Mouse (Mus musculus) heart, adult 9 months (tissue): Measurements from ENCODE around the gene Tbx3.

Experiments used
- DNase-seq, 2 experiments: peaks; one replicate each; pipeline ENCODE4 v3.0.0; 2022; ENCODE audit warnings: low spot score in 2 of 2

Tbx3 gene

DNA sequence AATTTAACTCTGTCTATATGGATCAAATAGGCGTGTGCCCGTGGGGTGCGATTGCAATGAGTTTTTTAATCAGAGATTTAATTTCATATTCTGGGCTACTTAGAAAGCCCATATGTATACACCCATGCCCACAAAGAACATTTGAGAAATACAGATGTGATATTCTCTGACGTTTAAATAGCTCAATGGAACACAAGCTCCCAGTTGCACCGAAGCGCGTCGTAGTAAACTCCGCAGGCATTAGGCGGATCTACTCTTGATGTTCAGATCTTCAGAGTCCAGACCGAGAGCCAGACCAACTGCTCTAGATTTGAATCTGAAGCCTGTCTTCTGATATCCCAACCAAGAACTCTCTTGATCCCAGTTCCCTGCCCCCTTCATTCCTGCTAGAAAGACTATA lies 9.0 kb upstream of the Tbx3 start:
- no peak for DNase-seq

DNA sequence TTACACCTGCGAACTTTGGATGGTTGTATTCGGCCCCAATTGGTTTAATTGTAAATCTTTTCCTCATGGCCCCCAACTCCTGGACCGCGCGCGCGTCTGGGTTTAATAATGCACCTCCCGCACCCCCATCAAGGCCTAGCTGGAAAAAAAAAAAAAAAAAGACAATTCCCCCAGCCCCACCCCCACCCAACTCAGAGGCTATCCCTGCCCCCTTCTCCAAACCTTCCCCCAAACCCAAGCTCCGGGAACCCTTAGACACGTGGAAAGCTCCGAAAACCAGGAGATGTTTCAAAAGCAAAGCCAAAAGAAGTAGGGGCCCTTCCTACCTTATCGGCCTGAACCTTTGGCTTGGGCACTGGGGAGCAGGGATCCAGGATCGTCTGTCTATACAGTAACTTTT lies 8.1 kb upstream of the Tbx3 start:
- no peak for DNase-seq

DNA sequence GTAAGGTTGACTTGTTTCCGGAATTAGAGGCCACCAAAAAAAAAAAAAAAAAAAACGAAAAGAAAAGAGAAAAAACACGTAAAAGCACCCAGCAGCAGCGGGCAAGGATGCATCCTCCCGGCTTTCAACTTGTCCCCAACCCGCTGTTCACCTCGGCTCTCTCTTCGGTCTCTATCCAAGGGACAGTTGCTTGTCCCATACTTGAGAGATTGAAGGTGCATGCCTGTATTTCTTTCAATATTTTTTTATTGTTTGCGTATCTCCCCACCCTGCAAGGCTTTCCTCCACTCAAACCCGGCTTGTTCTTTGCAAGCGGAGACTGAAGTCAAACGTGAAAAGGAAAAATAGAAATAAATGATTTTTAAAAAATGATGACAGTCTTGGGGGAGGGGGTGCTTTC lies 7.7 kb upstream of the Tbx3 start:
- no peak for DNase-seq

DNA sequence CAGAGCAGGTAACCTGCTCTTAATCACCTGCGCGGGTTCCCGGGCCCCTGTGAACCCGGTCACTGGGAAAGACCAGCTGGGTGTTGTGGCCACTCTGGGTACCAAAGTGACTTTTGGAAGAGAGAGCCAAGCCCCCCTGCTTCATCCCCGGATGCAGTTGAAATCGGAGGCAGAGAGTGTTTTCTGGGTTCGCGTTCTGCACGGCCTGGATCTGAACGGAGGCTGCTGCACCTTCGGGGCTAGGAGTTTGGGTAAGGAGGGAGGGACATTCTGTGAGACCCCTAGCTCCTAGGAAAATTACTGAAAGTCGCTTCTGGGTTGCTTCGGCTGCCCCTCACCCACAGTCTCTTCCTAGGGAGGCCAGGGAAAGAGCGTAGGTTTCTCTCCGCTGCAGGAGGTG lies 7.2 kb upstream of the Tbx3 start:
- DNase-seq: no peak

DNA sequence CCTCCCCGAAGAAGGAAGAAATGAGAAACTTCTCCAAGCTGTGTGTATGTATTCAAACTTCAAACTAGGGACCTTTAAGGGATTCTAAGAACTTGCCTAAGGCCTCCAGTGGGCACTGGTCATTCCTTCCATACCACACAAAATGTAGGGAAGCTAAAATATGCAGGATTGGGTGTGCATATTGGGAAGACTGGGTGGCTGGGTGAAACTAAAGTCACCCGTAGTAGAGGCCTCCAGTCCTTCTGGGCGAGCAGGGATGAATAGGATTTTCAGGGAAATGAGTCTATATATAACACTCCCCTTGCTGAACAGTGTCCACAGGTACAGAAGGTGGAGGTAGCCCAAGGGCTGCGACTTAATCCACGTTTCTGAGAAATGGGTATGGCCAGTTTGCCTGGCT lies 6.7 kb upstream of the Tbx3 start:
- no peak for DNase-seq

DNA sequence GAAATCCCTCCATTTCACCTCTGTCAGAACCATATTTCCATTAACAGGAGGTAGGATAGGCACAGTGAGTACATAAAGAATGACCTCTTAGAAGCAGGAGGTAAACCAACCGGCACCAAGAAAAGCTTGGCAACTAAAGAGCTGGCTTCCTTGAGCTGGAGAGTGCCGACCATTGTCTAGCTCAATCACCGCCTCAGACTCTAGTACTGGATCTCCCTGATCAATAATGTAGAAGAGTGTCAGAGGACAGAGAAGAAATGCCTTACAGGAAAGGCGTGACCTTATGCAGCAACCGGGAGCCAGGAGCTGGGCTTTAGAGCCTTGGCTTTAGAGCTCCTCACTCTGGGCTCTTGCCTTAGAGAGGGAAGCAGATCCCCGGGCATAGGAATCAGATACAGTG lies 4.7 kb upstream of the Tbx3 start:
- no peak for DNase-seq

DNA sequence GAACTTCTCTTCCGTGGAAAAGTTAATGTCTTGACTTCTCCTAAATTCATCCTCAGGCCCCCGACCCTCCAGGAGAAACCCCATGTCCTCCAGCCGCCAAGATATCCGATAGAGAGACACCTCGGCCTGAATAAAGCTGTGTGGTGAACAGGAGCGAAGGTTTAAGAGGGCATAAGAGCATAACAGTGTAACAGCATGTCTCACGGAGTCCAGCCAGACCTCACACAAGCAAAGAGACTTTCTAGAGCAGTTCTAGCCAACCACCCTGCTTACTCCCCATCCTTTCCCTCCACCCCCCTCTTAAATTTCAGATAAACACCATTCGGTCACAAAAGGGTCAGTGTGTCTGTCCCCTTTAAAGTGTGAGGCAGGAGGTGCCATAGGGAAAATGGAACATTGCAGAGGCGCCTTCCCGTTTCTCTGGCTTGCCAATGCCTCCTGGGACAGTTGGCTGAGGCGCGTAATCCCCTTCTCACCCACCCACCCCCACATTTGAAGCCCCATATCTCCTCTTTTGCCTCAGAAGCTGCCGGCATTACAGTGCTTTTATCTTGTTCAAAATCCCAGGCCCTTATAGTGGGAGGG lies 3.0 kb upstream of the Tbx3 start:
- no peak for DNase-seq

DNA sequence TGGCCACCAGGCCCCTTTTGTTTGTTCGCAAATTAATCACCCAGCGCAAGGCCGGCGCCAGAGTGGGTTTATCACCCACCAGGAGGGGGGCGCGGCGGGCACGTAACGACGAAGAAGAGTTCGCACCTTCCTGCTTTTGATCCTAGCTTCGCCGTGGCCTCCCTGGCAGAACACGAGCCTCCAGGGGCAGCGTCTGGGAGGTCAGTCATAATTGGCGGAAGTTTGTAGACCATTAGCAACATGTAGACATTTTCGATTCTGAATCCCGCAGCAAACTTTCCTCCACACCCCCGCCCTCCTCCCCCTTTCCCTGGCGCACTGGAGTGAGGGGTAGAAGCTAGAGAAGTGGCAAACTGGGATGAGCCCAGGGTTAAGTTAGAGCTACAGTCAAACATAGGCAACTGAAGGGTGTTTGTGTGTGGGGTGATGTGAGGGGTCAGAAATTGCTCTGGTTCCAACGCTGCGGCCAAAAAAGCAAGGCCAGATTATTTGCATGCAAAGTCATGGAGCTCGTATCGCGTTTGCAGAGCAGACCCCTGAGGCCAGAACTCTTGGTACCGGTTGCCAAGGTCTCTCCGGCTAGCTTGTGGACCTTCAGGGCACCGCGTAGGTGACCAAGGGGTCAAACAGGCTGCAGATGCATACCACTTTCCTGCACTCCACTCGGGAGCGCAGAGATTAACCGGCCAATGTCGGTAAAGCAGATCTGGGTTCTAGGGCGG lies 2.1 kb upstream of the Tbx3 start:
- no peak for DNase-seq

DNA sequence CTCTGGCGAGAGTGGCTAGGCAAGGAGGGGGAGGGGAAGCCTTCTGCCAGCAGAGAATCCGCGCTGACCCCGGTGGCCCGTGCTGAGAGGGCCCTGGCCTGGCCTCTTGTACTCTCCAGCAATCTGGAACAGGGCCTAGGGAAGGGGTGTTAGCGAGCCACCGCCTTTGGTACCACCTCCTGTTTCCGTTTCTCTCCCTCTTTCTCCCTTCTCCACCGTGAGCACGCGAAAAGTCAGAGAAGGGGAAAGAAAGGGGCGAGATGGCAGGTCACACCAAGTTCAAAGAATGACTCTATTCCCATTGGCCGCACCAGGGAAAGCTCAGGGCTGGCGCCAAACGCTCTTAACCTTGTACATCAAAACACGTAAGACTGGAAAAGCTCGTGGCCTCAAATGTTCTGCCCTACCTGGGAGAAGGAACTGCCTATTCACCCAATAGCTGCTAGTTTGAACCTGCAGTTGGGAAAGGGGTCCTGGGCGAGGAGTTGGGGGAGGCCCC lies 1.5 kb upstream of the Tbx3 start:
- DNase-seq: no peak

DNA sequence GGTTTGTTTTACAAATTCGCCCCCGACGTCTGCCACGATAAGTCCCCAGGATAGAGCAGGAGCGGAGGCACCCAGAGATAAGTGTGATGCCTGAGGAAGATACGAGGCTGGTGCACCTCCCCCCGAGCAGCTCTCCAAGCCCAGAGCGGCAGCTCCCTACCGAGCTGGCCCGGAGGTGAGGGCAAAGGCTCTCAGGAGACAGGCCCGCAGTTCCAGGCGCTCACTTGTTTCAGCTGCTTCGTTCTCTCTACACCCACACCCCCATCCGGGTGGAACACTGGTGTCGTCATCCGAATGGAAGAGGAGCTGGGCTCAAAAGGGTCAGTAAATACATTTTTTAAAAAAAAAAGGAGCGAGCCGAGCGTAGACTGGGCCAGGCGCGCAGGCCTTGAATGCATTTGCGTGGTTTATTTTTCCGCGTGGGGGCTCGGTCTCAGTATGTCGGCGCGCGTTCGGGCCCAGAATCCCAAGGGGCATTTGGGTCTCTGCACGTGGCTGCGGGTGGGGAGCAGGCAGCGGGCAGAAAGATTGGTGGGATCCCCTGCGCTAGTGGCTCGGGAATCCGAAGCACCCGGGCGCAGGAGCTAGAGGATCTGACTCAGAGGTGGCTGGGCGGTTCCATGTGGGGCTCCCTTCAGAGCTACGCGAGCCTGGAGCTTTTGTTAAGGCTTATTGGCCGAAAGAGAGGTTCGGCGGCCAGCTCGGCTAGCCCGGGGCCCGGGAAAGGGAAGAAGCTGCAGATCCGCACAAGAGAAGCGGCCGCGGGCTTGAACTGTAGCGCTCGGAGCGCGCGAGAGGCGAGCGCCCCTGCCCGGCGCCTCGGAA lies 516 bp upstream of the Tbx3 start:
- DNase-seq: no peak

DNA sequence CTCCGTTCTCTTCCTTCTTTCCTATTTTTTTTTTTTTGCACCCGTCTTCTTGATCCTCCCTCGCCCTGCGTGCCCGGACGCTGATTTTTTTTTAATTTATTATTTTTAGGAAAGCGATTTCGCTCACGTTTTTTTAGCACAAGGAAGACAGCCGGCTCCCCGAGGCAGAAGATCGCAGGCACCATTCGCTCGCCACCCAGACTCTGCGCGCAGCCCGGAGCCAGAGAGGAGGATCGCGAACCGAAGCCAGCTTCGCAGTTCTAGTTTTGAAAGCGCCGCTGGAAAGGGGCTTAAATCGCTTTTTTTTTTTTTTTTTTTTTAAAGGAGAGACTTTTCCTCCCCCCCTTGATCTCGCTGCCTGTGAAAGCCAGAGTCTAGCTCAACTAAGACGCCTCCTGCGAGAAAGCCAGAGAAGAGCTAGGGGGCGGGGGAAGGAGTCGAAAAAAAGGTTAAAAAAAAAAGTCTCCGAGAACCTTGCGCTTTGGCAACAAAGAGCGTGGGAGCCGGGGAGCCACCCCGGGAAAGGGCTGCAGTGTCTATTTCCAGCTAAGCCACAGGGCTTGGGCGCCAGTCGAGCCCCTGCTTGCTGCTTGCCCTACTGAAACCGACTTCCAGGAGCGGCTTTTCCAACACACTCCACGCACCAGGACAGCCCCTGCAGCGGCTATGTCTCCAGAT lies 794 bp downstream of the Tbx3 start:
- DNase-seq: peak in 1 of 2 experiments; percentile 31

DNA sequence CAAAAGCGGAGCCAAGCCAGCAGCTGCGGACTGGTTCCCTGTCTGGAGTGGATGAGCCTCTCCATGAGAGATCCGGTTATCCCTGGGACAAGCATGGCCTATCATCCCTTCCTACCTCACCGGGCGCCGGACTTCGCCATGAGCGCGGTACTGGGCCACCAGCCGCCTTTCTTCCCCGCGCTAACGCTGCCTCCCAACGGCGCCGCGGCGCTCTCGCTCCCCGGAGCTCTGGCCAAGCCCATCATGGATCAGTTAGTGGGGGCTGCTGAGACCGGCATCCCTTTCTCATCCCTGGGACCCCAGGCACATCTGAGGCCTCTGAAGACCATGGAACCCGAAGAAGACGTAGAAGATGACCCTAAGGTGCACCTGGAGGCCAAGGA lies 1.5 kb downstream of the Tbx3 start:
- DNase-seq: no peak

DNA sequence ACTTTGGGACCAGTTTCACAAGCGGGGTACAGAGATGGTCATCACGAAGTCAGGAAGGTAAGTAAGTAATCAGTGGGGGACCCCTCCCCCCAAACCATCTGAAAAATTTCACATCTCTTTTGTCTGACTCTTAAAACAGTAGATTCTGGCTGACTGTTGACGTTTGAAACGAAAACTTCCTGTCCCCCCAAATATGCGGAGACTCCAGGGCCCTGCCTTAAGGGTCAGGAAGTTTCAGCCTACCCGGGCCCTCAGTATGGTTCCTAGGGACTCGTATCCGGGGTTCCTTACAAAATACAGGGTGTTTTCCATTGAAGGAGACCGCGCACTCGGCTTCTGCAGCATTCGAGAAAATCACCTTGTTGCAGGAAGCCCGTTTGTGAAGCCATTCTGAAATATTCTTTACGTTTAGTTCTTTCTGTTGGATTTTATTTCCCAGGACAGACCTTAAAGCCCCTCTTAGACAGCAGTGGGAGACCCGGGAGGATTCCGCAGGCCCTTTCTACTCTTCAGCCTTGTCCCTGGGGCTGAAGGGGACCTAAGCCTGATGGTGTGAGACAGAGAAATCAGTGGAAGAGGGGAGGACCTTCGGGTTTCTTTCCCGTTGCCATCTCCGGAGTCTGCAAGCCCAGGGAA lies 2.0 kb downstream of the Tbx3 start:
- no peak for DNase-seq

DNA sequence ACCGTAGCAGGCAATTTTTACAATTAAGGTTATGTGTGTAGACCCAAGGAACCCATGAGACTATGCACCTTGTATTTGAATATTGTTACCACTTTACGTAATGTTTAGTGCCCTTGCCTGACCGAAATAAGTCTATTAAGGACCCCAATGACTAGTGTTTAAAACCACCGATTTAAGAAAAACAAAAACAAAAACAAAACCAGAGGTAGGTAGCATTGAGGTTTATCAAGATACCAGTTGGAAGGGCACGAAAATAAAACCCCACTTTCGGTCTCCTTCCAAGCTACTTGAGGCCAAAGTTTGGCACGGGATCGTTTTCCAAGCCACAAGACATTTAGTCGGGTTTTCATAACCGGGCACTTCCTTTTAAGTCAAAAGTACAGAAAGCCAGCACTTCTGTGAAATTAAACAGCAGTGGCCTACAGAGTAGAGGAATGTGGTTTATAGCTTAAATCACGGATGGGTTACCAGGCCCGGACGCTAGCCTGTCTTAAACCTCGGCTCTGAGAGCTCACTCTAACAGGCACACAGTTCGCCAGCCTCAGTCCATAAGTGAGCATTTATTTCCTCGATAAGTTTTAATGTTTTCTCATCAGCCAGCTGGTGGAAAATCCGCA lies 2.6 kb downstream of the Tbx3 start:
- no peak for DNase-seq

DNA sequence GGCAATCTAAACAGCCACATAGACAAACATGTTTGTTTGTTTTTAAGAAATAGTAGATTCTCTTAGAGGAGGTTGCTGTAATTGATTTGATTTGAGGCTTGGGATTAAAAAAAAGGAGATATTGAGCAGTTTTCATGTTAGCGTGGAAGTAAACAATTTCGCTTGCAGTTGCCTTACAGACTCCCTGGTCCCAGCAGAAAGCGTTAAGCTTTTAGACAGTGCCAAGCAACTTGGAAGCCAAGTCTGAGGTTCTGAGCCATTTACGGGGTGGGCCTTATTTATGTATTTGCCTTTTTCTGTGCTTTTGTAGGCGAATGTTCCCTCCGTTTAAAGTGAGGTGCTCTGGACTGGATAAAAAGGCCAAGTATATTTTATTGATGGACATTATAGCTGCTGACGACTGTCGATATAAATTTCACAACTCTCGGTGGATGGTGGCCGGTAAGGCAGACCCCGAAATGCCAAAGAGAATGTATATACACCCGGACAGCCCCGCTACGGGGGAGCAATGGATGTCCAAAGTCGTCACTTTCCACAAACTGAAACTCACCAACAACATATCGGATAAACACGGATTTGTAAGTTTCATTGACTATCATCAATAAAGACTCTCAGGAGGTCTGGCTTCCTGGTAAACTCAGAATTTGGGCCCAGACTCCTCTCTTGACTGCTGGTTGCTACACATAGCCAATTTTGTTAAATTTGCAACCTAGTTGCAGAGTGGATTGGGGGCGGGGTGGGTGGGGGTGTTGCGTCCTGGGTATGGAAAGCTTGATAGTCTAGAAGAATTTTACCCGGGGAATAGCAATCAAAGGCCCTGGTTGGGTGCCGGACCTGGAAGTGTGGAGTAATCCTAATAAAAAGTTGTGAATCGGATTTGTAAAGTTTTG lies 3.5 kb downstream of the Tbx3 start:
- no peak for DNase-seq

DNA sequence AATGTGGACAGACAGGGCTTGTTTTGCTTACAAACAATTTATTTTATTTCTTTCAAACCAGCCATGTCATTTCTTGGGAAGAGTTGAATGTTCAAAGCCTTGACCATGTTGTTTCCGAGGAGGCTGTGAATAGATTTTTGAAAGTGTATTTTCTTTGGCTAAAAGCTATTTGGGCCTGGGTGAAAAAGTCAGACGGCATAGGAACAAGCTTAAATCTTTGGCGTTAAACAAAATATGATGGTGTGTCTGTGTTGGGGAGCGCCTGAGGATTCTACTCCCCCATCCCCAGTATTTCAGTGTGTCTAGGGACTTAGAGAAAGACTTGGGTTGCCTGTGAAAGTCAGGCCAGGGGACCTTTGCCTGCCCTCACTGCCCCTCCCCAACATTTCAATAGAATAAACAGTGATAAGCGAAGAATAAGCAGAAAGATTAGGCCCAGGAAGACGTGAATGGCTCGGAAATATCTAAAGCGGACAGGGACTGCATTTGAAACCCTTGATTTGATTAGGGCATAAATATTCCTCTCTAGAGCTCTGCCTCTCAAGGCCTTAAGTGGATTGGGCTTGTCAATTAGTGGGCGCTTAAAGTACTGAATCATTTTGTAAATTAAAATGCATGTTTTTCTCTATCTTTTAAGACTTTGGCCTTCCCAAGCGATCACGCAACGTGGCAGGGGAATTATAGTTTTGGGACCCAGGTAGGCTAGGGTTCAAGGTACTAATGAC lies 4.3 kb downstream of the Tbx3 start:
- no peak for DNase-seq

DNA sequence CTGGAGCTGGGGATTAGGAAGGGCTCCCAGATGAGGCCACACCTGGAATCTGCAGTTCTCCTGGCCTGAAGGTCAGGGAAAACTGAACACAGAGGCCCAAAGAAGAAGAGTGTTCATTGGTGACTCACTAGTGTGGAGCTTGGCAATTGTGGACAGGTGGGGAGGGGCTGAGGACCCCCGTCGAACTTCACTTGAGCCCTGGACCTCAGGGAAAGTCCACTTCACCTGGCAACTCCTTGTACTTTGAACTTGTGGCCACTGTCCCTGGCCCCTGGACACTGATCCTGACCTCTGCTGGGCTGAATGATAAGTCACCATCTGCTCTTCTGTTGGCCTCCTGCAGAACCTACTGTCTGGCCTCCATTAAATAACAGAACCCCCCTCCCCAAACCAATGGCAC lies 5.8 kb downstream of the Tbx3 start:
- DNase-seq: no peak

DNA sequence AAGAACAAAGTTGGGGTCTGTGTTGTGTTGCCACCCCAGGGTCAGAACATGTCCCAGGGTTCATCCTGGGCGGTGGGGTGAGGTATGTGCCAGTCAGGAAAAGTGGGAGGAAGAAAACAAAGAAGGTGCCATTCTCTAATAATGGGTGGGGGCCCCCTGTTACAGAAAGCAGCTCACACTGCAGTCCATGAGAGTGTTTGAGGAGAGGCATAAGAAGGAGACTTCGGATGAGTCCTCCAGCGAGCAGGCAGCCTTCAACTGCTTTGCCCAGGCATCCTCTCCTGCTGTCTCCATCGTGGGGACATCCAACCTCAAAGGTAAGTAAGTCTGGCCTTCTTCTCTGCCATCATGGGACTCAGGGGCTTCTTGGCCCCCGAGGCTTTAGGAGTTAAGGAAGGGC lies 8.0 kb downstream of the Tbx3 start:
- DNase-seq: no peak

DNA sequence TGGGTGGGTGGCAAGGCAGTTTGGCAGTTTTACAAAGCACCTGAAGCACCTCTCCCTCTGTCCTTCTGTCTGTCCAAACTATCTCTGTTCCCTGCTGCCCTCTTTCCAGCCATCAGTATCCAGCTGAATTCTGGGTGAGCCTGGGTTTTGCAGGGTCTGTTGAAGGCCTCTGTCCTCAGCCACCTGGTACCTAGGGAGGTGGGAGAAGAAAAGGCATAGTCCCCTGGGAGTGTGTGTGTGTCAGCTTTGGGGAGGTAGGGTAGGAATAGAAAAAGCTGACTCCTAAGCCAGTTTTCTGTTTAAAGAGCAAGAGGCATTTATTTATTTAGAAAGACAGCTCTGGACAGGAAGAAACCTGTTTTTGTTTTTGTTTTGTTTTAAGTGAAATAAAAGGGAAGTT lies 8.6 kb downstream of the Tbx3 start:
- no peak for DNase-seq
